Mouse (Mus musculus) neural tube, embryonic 13.5 days (tissue): ENCODE measurements around the gene Arrdc4. TPM values are rescaled to one million over a fixed set of nuclear protein-coding genes. Genes with fewer than 3 reads are reported as not detected.

Experiments
- ATAC-seq: fragments of 200-750 bp; cut with Nextera tagmentation; 2 replicates; pipeline ENCODE4 v1.8.0; 2017; ENCODE audit warnings: low read depth, mild to moderate bottlenecking, moderate TSS enrichment, moderate library complexity
- H3K27ac ChIP-seq: fragments of 300-500 bp; sonication (generic); replicated peaks from 2 replicates; pipeline ENCODE4 v1.5.1; 2015; ENCODE audit warnings: moderate library complexity, mild to moderate bottlenecking, inconsistent platforms
- H3K27me3 ChIP-seq: fragments of 300-500 bp; sonication (generic); 2 replicates; pipeline ENCODE4 v1.6.1; 2015; ENCODE audit warnings: mild to moderate bottlenecking, inconsistent platforms
- H3K36me3 ChIP-seq: fragments of 300-500 bp; sonication (generic); 2 replicates; pipeline ENCODE4 v1.6.1; 2015; ENCODE audit warnings: mild to moderate bottlenecking, inconsistent platforms
- H3K4me1 ChIP-seq: fragments of 300-500 bp; sonication (generic); replicated peaks from 2 replicates; pipeline ENCODE4 v1.6.1; 2015; ENCODE audit warnings: inconsistent platforms
- H3K4me2 ChIP-seq: fragments of 300-500 bp; sonication (generic); 2 replicates; pipeline ENCODE4 v1.6.1; 2015; ENCODE audit warnings: inconsistent platforms, mild to moderate bottlenecking, moderate library complexity
- H3K4me3 ChIP-seq: fragments of 300-500 bp; sonication (generic); 2 replicates; pipeline ENCODE4 v1.5.1; 2015; ENCODE audit warnings: mild to moderate bottlenecking, inconsistent platforms
- H3K9ac ChIP-seq: fragments of 300-500 bp; sonication (generic); 2 replicates; pipeline ENCODE4 v1.6.1; 2015; ENCODE audit warnings: moderate library complexity, mild to moderate bottlenecking, inconsistent platforms
- H3K9me3 ChIP-seq: fragments of 300-500 bp; sonication (generic); 2 replicates; pipeline ENCODE4 v1.6.1; 2016; ENCODE audit warnings: inconsistent platforms
- WGBS: fragments of 180-500 bp; shearing (Covaris S2); methylation state at CpG from one replicate; pipeline ENCODE4 v1.1.7; 2015; 5-methylcytosine and 5-hydroxymethylcytosine counted together
- polyA plus RNA-seq: library from polyadenylated mRNA; unstranded; fragments of >200 nt; fragmentation: Nextera tagmentation; extraction: Ambion mirVana; gene quantifications from 2 replicates; pipeline ENCODE4 v1.2.1, GENCODE M21; 2015

Gene Arrdc4
- polyA plus RNA-seq, 1 experiment from 2014 or later: 28.1 TPM

DNA sequence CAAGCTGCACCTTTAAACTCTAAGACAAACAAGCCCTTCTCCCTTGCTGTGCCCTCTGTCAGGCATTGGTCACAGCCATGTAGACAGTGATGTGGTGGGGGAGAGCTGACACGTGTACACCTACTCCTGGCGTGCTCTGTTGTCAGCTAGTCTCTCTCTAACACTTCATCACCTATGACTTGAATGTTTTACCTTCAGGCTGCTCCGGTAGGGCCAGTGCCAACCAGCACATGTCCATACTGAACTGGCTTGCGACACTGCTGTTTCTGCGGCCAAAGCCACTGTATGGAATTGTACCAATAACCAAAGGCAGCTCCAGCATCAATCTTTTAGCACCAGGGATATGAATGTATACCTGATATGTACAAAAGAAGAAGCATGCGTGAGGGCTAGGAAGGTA is 8.3 kb downstream of the Arrdc4 start:
- Histone ChIP-seq H3K4me3 (no peak overlapping the region), H3K36me3 (peaks cover 80% of the 10 kb centered on the region), H3K9ac (no peak overlapping the region), H3K27me3 (no peaks in the 10 kb centered on the region), H3K4me1 (peaks cover 8% of the 10 kb centered on the region), H3K4me2 (no peak overlapping the region), H3K27ac (no peak overlapping the region), H3K9me3 (no peaks in the 10 kb centered on the region)
- ATAC-seq: no peak
- 91% methylated on average over 6 of the region's 6 CpGs for WGBS

DNA sequence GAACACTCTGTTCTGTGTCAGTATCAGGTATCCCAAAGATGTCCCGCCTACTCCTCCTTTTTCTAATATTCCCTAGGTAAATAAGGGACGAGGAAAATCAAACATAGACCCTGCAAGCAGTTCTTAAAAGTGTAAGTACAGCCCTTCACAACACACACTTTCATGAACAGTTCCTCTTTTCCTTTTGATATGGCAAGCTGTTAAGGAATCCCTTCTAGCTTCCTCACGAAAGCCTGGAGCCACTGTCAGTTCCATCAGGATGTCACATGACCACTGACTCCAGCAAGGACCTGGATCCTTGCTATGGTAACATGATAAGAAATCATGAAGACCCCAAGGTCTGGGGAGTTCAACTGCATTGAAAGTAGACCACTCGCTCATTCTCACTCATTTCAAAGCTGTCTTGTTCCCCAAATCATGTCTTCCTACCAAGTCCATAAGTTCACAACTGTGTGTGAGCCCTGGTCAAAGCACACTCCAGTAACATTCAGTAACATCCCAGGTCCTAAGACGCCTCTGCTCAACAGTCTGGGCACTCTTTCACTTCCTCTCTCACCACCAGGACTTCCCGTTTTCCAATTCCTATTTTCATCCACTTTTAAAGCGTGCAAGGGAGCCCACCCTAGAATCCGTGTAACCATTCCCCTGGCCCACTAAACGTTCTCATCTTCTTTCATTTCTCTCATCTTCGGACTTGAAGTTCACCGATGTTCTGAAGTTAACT is 10.2 kb downstream of the Arrdc4 start:
- H3K36me3 ChIP-seq: peaks cover 71% of the 10 kb centered on the region
- WGBS: 92% methylated on average over 11 of the region's 11 CpGs

DNA sequence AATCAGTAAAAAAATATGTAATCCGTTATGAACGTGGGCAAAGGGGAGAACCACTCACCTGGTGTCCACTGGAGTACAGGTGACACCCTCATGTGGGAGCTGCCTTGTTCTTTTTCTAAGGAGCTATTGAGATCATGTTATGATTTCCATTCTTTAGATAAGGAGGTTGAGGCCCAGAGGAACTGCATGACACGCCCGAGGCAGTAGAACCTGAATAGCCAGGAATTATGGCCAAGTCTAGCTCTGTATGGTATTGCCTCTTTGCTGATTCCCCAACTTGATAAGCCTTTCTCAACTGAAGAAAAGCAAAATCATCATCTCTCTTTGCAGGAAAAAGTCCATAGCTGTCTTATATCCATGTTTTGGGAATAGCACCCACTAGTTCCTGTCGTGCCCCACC is 22.7 kb downstream of the Arrdc4 start:
- Histone ChIP-seq H3K4me3 (no peak overlapping the region), H3K36me3 (no peaks in the 10 kb centered on the region), H3K9me3 (no peaks in the 10 kb centered on the region), H3K4me1 (no peaks in the 10 kb centered on the region), H3K27me3 (no peaks in the 10 kb centered on the region), H3K9ac (no peak overlapping the region), H3K27ac (no peak overlapping the region), H3K4me2 (no peak overlapping the region)
- ATAC-seq: no peak
- WGBS: 96% methylated on average over 5 of the region's 5 CpGs

More for the DNA sequence above, 10.2 kb downstream of the Arrdc4 start:
- H3K4me1 ChIP-seq: no peaks in the 10 kb centered on the region
- no peak overlapping the region for H3K4me2 ChIP-seq
- no peak overlapping the region for H3K27ac ChIP-seq
- H3K9me3 ChIP-seq: no peaks in the 10 kb centered on the region
- no peak overlapping the region for H3K4me3 ChIP-seq
- H3K9ac ChIP-seq: no peak overlapping the region
- ATAC-seq: no peak
- H3K27me3 ChIP-seq: no peaks in the 10 kb centered on the region

DNA sequence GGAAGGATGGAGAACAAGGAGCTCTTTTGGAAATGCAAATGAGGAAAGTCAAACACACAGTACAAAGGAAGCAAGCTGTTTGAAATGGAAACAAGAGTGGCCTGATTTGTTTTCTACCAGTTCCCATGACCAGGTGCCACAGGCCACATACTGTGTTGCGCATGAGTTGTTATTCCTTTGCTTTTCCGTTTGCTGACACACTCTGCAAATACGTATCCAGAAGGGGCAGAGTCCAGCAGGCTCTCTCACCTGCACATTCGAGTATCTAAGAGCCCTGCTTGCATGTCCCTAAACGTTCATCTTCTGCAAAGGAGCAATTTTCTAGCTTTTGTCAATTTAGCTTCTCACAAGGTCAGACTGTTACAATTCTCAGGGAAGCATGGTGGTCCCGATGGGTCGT is 24.3 kb downstream of the Arrdc4 start:
- ATAC-seq: no peak
- no peaks in the 10 kb centered on the region for H3K9me3 ChIP-seq
- H3K4me2 ChIP-seq: no peak overlapping the region
- no peak overlapping the region for H3K9ac ChIP-seq
- 83% methylated on average over 7 of the region's 7 CpGs for WGBS
- no peaks in the 10 kb centered on the region for H3K27me3 ChIP-seq
- no peaks in the 10 kb centered on the region for H3K36me3 ChIP-seq
- H3K27ac ChIP-seq: no peak overlapping the region
- no peak overlapping the region for H3K4me3 ChIP-seq
- no peaks in the 10 kb centered on the region for H3K4me1 ChIP-seq

DNA sequence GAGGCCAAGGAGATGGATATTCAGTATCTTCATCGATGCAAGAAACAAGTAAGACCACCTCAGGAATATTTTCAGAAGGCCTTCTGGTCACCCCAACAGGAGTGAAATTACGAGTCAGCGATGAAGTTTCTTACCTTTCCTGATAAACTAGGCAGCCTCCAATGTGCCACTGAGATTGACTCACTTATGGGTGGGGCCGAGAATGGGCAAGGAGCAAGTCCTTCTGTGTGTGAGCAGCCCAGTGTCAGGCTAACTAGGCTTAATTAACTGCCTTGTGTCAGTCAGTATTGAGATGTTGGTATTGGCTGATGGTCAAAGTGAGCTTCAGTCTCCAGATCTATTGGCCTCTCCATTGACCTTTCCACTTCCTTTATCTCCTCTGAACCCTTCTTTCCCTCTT is 27.5 kb downstream of the Arrdc4 start:
- Histone ChIP-seq H3K27me3 (no peaks in the 10 kb centered on the region), H3K9me3 (no peaks in the 10 kb centered on the region), H3K4me3 (no peak overlapping the region), H3K9ac (no peak overlapping the region), H3K36me3 (no peaks in the 10 kb centered on the region), H3K27ac (no peak overlapping the region), H3K4me1 (peaks cover 15% of the 10 kb centered on the region; the same call in 1 of the 2 replicates), H3K4me2 (no peak overlapping the region)
- WGBS: 94% methylated on average over 4 of the region's 4 CpGs
- no peak for ATAC-seq

DNA sequence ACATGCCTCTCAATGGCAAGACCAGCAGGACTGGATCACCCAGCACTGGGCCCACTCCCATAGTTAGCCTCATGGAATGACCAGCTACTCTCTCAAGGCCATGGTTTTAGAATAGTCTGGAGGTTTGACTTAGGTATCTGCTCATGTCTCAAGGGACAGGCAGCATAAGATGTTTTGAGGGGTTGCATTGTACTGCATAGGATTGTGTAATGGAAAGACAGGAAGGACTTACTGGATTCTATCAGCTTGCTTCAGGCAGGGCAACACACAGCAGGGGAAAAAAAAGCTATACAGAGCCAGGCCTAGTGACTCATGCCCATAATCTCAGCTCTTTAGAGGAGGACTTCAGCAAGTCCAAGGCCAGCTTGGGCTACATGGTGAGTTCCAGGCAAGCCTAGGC is 31.1 kb downstream of the Arrdc4 start:
- Histone ChIP-seq H3K27me3 (no peaks in the 10 kb centered on the region), H3K27ac (0 out of 2 replicates have a peak overlapping the region, but pooled peaks have one; percentile 0), H3K4me1 (peaks cover 15% of the 10 kb centered on the region; the same call in 1 of the 2 replicates), H3K4me3 (no peak overlapping the region), H3K4me2 (no peak overlapping the region), H3K9ac (no peak overlapping the region), H3K36me3 (no peaks in the 10 kb centered on the region), H3K9me3 (no peaks in the 10 kb centered on the region)
- ATAC-seq: no peak; the same call in 1 of the 2 replicates

DNA sequence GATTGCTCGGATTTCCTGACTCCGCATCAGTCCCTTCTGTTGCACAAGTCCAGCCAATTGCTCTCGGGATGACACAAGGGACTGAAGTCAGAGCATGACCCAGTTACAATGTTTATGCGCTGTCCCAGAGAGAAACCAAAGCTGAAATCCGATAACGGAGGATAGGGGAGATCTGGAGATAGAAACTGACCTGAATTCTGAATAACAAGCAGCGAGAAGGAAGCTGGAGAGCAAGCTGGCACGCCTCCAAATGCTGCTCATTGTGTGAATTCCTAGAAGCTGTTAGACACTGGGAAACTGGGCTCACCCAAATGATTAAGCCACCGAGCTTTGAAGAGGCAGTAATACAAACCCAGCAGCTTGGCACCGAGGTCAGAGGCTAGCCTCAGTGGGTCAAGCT is 31.5 kb downstream of the Arrdc4 start:
- no peaks in the 10 kb centered on the region for H3K36me3 ChIP-seq
- no peak overlapping the region for H3K4me3 ChIP-seq
- peak overlapping the region; percentile 28 for H3K4me2 ChIP-seq
- WGBS: 39% methylated on average over 10 of the region's 10 CpGs
- no peak overlapping the region for H3K9ac ChIP-seq
- 0 out of 2 replicates have a peak overlapping the region, but pooled peaks have one; percentile 0 for H3K27ac ChIP-seq
- H3K9me3 ChIP-seq: no peaks in the 10 kb centered on the region
- H3K27me3 ChIP-seq: no peaks in the 10 kb centered on the region
- ATAC-seq: peak; percentile 32
- peaks cover 15% of the 10 kb centered on the region; the same call in 1 of the 2 replicates for H3K4me1 ChIP-seq

DNA sequence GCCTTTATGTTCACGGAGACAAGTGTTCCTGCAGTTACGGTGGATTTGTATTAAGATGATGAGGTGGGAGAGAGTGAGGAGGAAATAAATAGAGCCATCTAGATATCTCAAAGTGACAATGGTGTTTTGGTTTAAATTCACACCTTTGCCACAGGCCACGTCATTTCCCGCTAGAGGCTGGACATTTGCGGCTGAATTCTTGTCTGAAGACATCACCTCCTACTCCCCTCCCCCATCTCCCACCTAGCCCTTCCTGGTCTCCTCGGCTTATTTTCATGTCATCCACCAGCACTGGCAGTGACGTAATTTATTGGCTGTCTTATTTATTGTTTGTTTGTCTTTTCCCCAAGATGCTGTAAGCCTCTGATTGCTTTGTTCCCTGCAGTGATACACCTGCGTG is 32.1 kb downstream of the Arrdc4 start:
- Histone ChIP-seq H3K27me3 (no peaks in the 10 kb centered on the region), H3K4me3 (no peak overlapping the region), H3K4me2 (no peak overlapping the region), H3K9me3 (no peaks in the 10 kb centered on the region), H3K9ac (no peak overlapping the region), H3K27ac (no peak overlapping the region), H3K4me1 (peaks cover 15% of the 10 kb centered on the region; the same call in 1 of the 2 replicates), H3K36me3 (no peaks in the 10 kb centered on the region)
- ATAC-seq: no peak
- 71% methylated on average over 8 of the region's 8 CpGs for WGBS

DNA sequence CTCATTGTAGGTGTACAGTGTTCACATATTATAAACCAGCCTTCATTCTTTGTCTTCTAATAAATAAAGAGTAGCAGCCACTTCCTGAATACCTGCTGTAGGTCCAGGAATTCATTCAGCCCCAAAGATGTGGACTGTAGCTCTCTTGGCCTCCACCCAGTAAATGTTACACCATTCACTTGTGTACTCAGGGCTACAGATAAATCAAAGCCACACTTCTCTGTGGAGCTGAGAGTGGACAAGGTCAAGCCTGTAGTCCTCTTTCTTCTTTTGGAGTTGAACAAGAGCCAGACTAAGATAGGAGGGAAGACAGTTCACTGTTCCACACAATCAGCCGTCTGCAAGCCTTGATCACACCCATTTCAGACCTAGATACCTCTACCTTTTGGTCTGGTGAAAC is 36.1 kb downstream of the Arrdc4 start:
- H3K9me3 ChIP-seq: no peaks in the 10 kb centered on the region
- 89% methylated on average over 1 of the region's 1 CpGs for WGBS
- ATAC-seq: no peak
- no peaks in the 10 kb centered on the region for H3K36me3 ChIP-seq
- H3K27me3 ChIP-seq: no peaks in the 10 kb centered on the region
- peaks cover 12% of the 10 kb centered on the region; the same call in 1 of the 2 replicates for H3K4me1 ChIP-seq
- H3K9ac ChIP-seq: no peak overlapping the region
- no peak overlapping the region for H3K4me2 ChIP-seq
- no peak overlapping the region for H3K27ac ChIP-seq
- no peak overlapping the region for H3K4me3 ChIP-seq

DNA sequence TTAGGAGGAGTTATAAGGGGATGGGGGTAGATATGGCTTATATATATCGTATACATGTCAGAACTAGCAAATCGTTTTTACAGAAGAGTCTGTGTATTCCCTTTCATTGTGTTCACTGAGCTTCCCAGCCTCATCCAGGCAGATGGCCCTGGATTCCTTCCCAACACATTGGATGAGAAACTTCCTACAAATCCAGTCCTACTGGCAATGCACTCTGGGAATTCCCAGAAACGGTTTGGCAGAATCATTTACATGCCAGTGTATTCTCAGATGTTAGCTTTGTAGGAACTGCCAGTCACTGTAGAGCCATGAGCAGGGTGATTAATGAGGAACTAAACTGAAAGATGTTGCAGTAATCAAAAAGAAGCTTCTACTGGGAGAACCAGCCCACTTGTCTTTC is 36.6 kb downstream of the Arrdc4 start:
- no peak overlapping the region for H3K27ac ChIP-seq
- no peak overlapping the region for H3K9ac ChIP-seq
- no peaks in the 10 kb centered on the region for H3K27me3 ChIP-seq
- no peaks in the 10 kb centered on the region for H3K9me3 ChIP-seq
- no peaks in the 10 kb centered on the region for H3K36me3 ChIP-seq
- H3K4me3 ChIP-seq: no peak overlapping the region
- WGBS: 83% methylated on average over 3 of the region's 3 CpGs
- no peak overlapping the region for H3K4me2 ChIP-seq
- peaks cover 7% of the 10 kb centered on the region; the same call in 1 of the 2 replicates for H3K4me1 ChIP-seq
- ATAC-seq: no peak

DNA sequence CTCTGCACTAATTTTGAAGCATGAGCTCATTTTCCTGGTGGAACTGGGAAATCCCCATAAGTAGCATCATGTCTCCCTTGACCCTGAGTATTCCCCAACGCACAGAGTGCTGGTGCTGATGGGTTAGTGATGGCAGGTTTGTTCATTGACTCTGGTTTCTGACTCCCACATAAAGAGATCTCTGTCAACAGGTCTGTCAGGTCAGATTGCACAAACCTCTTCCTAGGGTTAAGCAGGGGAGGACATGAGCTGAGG is 39.8 kb downstream of the Arrdc4 start:
- H3K27me3 ChIP-seq: no peaks in the 10 kb centered on the region
- no peak overlapping the region for H3K27ac ChIP-seq
- ATAC-seq: no peak
- H3K9ac ChIP-seq: no peak overlapping the region
- WGBS: 91% methylated on average over 1 of the region's 1 CpGs
- H3K36me3 ChIP-seq: no peaks in the 10 kb centered on the region
- H3K4me3 ChIP-seq: no peak overlapping the region
- H3K9me3 ChIP-seq: no peaks in the 10 kb centered on the region
- no peaks in the 10 kb centered on the region for H3K4me1 ChIP-seq
- H3K4me2 ChIP-seq: no peak overlapping the region

DNA sequence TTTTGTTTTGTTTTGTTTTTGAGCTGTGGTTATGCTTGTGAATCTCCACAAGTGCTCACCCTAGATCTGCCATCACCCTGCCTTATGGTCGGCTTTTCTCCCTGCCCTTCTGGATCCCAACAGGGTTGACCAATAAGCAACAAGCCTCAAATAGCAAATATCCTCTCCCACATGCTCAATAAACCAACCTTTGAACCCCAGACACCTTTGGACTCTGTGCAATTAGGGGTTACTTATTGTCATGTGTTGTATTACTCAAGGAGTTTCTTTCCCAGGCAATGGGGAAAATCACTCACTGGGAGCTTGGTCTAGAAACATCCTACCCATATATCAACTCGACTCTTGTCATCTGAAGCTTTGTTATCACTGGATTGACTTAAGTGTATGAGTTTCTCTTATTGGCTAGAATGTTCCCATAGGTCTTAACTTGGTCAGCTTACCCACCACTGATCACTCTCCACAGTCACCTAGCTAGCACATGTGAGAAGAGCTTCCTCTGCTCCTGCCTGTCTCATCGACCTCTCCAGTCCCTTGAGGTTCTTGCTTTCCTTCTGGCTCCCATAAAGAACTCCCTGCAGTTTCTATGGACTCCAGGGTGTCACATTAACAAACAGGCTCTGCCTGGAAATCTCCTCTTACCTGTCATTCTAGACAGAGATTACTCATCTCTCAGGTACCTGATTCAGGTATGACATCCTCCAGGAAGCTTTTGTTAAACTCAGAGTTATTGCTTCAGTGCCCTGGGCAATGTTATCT is 40.3 kb downstream of the Arrdc4 start:
- no peak overlapping the region for H3K4me2 ChIP-seq
- H3K27me3 ChIP-seq: no peaks in the 10 kb centered on the region
- no peaks in the 10 kb centered on the region for H3K36me3 ChIP-seq
- no peak overlapping the region for H3K27ac ChIP-seq
- no peaks in the 10 kb centered on the region for H3K9me3 ChIP-seq
- ATAC-seq: no peak
- no peaks in the 10 kb centered on the region for H3K4me1 ChIP-seq
- H3K4me3 ChIP-seq: no peak overlapping the region
- H3K9ac ChIP-seq: no peak overlapping the region
- 88% methylated on average over 3 of the region's 3 CpGs for WGBS

DNA sequence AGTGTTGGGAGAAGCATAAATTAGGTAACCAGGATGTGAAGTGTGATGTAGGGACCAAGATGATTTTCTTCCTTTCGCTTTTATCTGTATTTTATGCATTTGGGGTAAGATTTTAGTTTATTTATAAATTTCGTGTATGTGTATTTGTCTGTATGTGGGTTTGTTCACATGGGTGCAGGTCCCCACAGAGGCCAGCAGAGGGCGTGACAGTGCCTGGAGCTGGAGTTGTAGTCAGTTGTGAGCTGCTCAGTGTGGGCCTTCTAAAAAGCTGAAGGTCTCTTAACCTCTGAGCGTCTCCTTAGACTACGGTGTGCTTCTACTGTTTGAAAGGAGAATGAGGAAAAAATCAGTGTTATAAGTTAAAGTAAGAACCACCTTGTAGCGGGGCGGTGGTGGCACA is 43.9 kb downstream of the Arrdc4 start:
- Histone ChIP-seq H3K36me3 (no peaks in the 10 kb centered on the region), H3K4me2 (no peak overlapping the region), H3K4me3 (no peak overlapping the region), H3K27me3 (no peaks in the 10 kb centered on the region), H3K9ac (no peak overlapping the region), H3K27ac (no peak overlapping the region), H3K9me3 (no peaks in the 10 kb centered on the region), H3K4me1 (no peaks in the 10 kb centered on the region)
- 94% methylated on average over 7 of the region's 7 CpGs for WGBS
- no peak for ATAC-seq
